Mouse (Mus musculus): ENCODE results near the gene Gtf3c4. TPM values are rescaled to one million over a fixed set of nuclear protein-coding genes. Genes with fewer than 3 reads are reported as not detected.

Gene Gtf3c4
- polyA plus RNA-seq, 1 experiment from 2014 or later, result 4.5 TPM

DNA sequence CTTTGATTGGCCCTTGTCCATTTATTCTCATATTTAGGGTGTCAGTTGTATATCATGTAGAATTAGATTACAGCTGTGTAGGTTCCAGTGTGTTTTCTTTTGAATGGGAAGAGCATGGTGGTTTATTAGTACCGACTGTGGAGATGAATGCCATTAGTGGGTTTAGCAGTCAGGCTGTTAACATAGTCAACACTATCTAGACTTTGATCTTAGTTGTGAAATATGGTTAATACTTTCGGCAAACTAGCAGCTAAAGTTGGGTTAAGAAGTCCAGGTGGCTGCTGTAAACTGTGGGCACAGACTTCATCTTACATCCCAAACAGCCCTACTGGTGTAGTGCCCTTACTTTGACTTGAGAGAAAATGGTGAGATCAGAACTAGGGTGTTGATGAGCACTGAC, 8.7 kb upstream of the Gtf3c4 start:
- WGBS, result 84% methylated on average over 2 of the region's 2 CpGs
- Histone ChIP-seq H3K4me1 (ENCODE audit: insufficient read depth, low read depth, low read length) (0 out of 2 replicates have a peak, but pooled peaks cover under 1% of the 10 kb centered on the region), H3K27ac (ENCODE audit: low read length) (no peak overlapping the region), H3K4me3 (ENCODE audit: low read depth, low read length) (no peak overlapping the region), H3K9ac (replicated peaks; ENCODE audit: low read depth) (no peak overlapping the region), H3K27me3 (replicated peaks; ENCODE audit: insufficient read depth, low read length) (no peaks in the 10 kb centered on the region), H3K9me3 (ENCODE audit: low read length) (no peaks in the 10 kb centered on the region), H3K4me2 (replicated peaks; ENCODE audit: low read depth, low read length) (no peak overlapping the region), H3K36me3 (ENCODE audit: insufficient read depth, low read length) (peaks cover 22% of the 10 kb centered on the region)
- DNase-seq (ENCODE audit: low spot score), result no peak
- TF ChIP-seq EP300 (IDR thresholded peaks at IDR 0.05) (no peak), CTCF (IDR thresholded peaks at IDR 0.05) (no peak)
- ATAC-seq, result no peak

DNA sequence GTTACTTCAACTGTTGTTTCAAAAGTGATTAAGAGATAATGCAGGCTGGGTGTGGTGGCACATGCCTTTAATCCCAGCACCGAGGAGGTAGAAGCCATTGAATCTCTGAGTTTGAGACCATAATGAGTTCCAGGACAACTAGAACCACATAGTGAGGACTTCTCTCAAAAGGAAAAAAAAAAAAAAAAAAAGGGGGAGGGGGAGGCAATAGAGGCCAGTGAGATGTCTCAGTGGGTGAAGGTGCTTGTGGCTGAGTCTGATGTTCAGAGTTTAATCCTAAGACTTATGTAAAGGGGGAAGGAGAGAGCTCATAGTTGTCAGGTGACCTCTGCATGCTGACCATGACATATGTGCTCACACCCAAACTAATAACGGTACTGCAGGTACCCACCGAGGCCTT, 1.9 kb upstream of the Gtf3c4 start:
- 66% methylated on average over 3 of the region's 3 CpGs for WGBS
- DNase-seq (ENCODE audit: low spot score), result no peak
- Histone ChIP-seq H3K27ac (ENCODE audit: low read length) (no peak overlapping the region), H3K27me3 (replicated peaks; ENCODE audit: insufficient read depth, low read length) (no peaks in the 10 kb centered on the region), H3K36me3 (ENCODE audit: insufficient read depth, low read length) (peaks cover 5% of the 10 kb centered on the region; the same call in 1 of the 2 replicates), H3K4me1 (ENCODE audit: insufficient read depth, low read depth, low read length) (peaks cover 13% of the 10 kb centered on the region; the same call in 1 of the 2 replicates), H3K9me3 (ENCODE audit: low read length) (no peaks in the 10 kb centered on the region), H3K4me3 (ENCODE audit: low read depth, low read length) (no peak overlapping the region), H3K9ac (replicated peaks; ENCODE audit: low read depth) (no peak overlapping the region), H3K4me2 (replicated peaks; ENCODE audit: low read depth, low read length) (no peak overlapping the region)
- no peak for TF ChIP-seq EP300 (IDR thresholded peaks at IDR 0.05)
- TF ChIP-seq CTCF (IDR thresholded peaks at IDR 0.05), result no peak
- no peak for ATAC-seq

DNA sequence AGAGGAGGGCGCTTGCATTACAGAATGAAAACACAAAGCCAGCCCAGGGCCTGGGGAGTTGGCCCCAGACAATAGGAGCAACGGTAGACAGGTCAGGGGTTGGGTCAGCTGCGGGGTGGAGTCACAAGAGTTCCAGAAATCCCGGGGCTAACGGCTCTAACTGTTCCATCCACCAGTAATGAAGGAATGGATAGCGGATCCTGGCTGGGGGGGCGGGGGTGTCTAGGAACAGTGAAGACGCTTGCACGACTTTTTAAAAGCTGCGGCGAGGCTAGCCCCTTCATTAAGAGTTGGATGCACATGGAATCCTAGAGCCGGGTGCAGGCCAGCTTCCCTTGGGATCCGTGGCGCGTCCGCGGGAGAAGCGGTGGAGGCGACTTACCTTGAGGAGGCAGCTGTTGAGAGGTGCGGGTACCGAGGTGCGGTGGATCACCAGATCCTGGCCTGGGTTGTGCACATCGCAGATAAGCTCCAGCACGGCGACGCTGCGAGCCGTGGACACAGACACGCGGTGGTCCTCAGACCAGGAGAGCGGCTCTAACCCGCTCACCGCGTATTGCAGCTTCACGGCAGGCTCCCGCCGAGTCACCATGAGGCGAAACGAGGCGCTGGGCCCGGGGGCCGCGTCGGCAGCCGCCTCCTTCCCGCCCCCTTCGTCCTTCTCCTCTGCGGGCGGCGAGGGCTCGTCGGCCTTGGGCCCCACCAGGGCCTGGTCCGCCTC, 499 bp downstream of the Gtf3c4 start:
- Histone ChIP-seq H3K4me1 (ENCODE audit: insufficient read depth, low read depth, low read length) (peaks cover 13% of the 10 kb centered on the region; the same call in 1 of the 2 replicates), H3K4me3 (ENCODE audit: low read depth, low read length) (peak overlapping the region; percentile 93), H3K27me3 (replicated peaks; ENCODE audit: insufficient read depth, low read length) (no peaks in the 10 kb centered on the region), H3K27ac (ENCODE audit: low read length) (peak overlapping the region; percentile 91), H3K9me3 (ENCODE audit: low read length) (no peaks in the 10 kb centered on the region), H3K9ac (replicated peaks; ENCODE audit: low read depth) (peak overlapping the region; percentile 87), H3K36me3 (ENCODE audit: insufficient read depth, low read length) (peaks cover 2% of the 10 kb centered on the region), H3K4me2 (replicated peaks; ENCODE audit: low read depth, low read length) (peak overlapping the region; percentile 97)
- no peak for TF ChIP-seq EP300 (IDR thresholded peaks at IDR 0.05)
- TF ChIP-seq CTCF (IDR thresholded peaks at IDR 0.05), result no peak
- ATAC-seq (peak; percentile 39; the same call in 1 of the 2 replicates), DNase-seq (ENCODE audit: low spot score) (peak; percentile 5)
- WGBS, result under 1% methylated on average over 53 of the region's 53 CpGs

DNA sequence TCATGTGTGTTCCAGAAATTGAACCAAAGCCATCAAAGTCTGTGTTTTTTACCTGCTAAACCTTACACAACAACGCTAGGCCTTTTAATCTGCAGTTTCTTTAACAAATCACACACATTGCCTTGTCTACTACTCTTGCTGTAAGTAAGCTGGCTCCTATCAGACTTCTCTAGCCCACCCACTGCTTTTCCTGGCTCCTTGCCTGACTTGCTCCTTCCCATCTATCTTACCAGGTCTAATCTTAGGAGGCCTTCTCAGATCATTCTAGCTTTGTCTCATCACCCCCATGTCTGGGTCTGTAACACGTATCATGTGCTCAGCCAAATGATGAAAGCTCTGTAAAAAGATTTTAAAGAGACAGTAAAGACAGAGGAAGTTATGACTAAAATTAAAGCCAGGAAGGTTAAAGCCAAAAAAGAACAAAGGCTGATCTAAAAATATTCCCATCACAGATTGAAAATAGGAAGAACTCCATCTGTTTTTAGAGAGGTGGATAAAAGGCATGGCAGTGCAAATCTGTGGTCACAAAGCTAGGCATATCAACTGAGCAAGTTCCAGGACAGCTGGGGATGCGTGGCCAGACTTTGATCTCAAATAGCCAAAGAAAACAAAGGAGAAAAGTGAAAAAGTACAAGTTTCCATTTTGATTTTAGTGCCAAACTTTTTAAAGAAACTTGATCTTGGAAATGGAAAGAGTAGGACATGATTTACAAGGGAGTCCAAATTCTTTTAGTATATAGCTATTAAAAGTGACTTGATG, 3.8 kb downstream of the Gtf3c4 start:
- TF ChIP-seq EP300 (IDR thresholded peaks at IDR 0.05) (no peak), CTCF (IDR thresholded peaks at IDR 0.05) (no peak)
- Histone ChIP-seq H3K36me3 (ENCODE audit: insufficient read depth, low read length) (peaks cover 20% of the 10 kb centered on the region), H3K27ac (ENCODE audit: low read length) (no peak overlapping the region), H3K4me2 (replicated peaks; ENCODE audit: low read depth, low read length) (no peak overlapping the region), H3K9me3 (ENCODE audit: low read length) (no peaks in the 10 kb centered on the region), H3K9ac (replicated peaks; ENCODE audit: low read depth) (0 out of 2 replicates have a peak overlapping the region, but pooled peaks have one; percentile 20), H3K4me1 (ENCODE audit: insufficient read depth, low read depth, low read length) (peaks cover 7% of the 10 kb centered on the region; the same call in 1 of the 2 replicates), H3K27me3 (replicated peaks; ENCODE audit: insufficient read depth, low read length) (no peaks in the 10 kb centered on the region), H3K4me3 (ENCODE audit: low read depth, low read length) (no peak overlapping the region)
- ATAC-seq (no peak), DNase-seq (ENCODE audit: low spot score) (peak; percentile 22)
- WGBS, result 41% methylated on average over 3 of the region's 3 CpGs

DNA sequence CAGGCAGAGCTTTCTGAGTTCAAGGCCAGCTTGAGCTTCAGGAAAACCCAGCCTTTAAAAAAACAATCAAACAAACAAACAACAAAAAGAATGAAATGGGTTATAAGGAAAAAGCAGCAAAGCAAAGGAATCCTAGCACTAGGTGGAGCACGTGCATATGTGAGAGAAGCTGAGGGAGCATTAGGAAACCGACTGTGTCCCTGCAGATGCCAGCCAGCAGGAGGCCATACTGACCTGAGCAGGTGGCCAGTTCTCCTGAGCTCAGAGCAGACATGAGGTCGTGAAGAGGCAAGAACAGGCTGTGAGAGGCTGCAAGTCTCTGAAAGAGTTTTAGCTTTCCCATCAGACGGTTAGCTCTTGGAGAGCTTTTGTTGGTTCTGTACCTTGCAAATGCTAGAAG, 10.9 kb downstream of the Gtf3c4 start:
- no peak for TF ChIP-seq EP300 (IDR thresholded peaks at IDR 0.05)
- peak; percentile 80 for TF ChIP-seq CTCF (IDR thresholded peaks at IDR 0.05)
- Histone ChIP-seq H3K4me2 (replicated peaks; ENCODE audit: low read depth, low read length) (no peak overlapping the region), H3K36me3 (ENCODE audit: insufficient read depth, low read length) (peaks cover 40% of the 10 kb centered on the region), H3K9ac (replicated peaks; ENCODE audit: low read depth) (no peak overlapping the region), H3K4me1 (ENCODE audit: insufficient read depth, low read depth, low read length) (no peaks in the 10 kb centered on the region), H3K4me3 (ENCODE audit: low read depth, low read length) (no peak overlapping the region), H3K9me3 (ENCODE audit: low read length) (no peaks in the 10 kb centered on the region), H3K27me3 (replicated peaks; ENCODE audit: insufficient read depth, low read length) (no peaks in the 10 kb centered on the region), H3K27ac (ENCODE audit: low read length) (no peak overlapping the region)
- DNase-seq (ENCODE audit: low spot score) (peak; percentile 70), ATAC-seq (peak; percentile 81)
- WGBS, result 32% methylated on average over 4 of the region's 4 CpGs

DNA sequence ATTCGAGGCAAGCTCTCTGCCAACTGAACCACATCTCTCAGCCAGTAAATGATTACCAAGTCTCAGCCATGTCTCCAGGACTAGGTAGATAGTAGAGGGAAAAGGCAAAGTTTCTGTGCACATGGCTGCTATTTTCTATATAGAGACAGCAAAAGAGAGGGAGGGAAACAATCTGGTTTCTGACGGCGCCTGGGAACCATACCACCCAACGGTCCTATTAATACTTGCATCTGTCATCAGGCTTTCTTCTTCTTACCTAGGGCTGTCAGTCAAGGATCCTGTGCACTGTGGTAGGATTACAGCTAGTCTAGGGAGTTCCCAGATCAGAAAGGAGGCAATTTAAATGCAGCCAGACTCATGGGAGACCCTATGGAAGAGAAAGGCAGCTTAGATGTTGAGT, 21.3 kb downstream of the Gtf3c4 start:
- Histone ChIP-seq H3K36me3 (ENCODE audit: insufficient read depth, low read length) (no peaks in the 10 kb centered on the region), H3K27me3 (replicated peaks; ENCODE audit: insufficient read depth, low read length) (no peaks in the 10 kb centered on the region), H3K4me1 (ENCODE audit: insufficient read depth, low read depth, low read length) (no peaks in the 10 kb centered on the region), H3K9me3 (ENCODE audit: low read length) (no peaks in the 10 kb centered on the region), H3K9ac (replicated peaks; ENCODE audit: low read depth) (no peak overlapping the region), H3K27ac (ENCODE audit: low read length) (no peak overlapping the region), H3K4me2 (replicated peaks; ENCODE audit: low read depth, low read length) (no peak overlapping the region), H3K4me3 (ENCODE audit: low read depth, low read length) (no peak overlapping the region)
- no peak for TF ChIP-seq CTCF (IDR thresholded peaks at IDR 0.05)
- no peak for TF ChIP-seq EP300 (IDR thresholded peaks at IDR 0.05)
- ATAC-seq (no peak), DNase-seq (ENCODE audit: low spot score) (no peak)
- WGBS, result 78% methylated on average over 4 of the region's 4 CpGs
